Mouse (Mus musculus) kidney, embryonic 15.5 days (tissue): ENCODE data around the gene Ttc25. TPM values are rescaled to one million over a fixed set of nuclear protein-coding genes. Genes with fewer than 3 reads are reported as not detected.
"Not testable (repeated sequence)": the region's sequence is repeated elsewhere in the genome, so short reads cannot be mapped to it uniquely, and the experiment has no call there.

ENCODE experiments used
- ATAC-seq: fragments of 200-750 bp; cut with Nextera tagmentation; replicated peaks from 2 replicates; pipeline ENCODE4 v1.8.0; 2017; ENCODE audit warnings: moderate TSS enrichment; ENCODE audit not compliant: low FRiP score
- H3K27ac ChIP-seq: fragments of 300-500 bp; sonication (generic); 2 replicates; pipeline ENCODE4 v1.5.1; 2015; ENCODE audit warnings: mild to moderate bottlenecking, inconsistent platforms
- H3K27me3 ChIP-seq: fragments of 300-500 bp; sonication (generic); 2 replicates; pipeline ENCODE4 v1.6.1; 2015; ENCODE audit warnings: inconsistent platforms
- H3K36me3 ChIP-seq: fragments of 300-500 bp; sonication (generic); 2 replicates; pipeline ENCODE4 v1.6.1; 2015; ENCODE audit warnings: inconsistent platforms
- H3K4me1 ChIP-seq: fragments of 300-500 bp; sonication (generic); 2 replicates; pipeline ENCODE4 v1.6.1; 2015; ENCODE audit warnings: inconsistent platforms
- H3K4me2 ChIP-seq: fragments of 300-500 bp; sonication (generic); 2 replicates; pipeline ENCODE4 v1.6.1; 2015; ENCODE audit warnings: moderate library complexity, mild to moderate bottlenecking, inconsistent platforms
- H3K4me3 ChIP-seq: fragments of 300-500 bp; sonication (generic); replicated peaks from 2 replicates; pipeline ENCODE4 v1.5.1; 2015; ENCODE audit warnings: mild to moderate bottlenecking, inconsistent platforms
- H3K9ac ChIP-seq: fragments of 300-500 bp; sonication (generic); 2 replicates; pipeline ENCODE4 v1.6.1; 2015; ENCODE audit warnings: mild to moderate bottlenecking, inconsistent platforms
- H3K9me3 ChIP-seq: fragments of 300-500 bp; sonication (generic); replicated peaks from 2 replicates; pipeline ENCODE4 v1.6.1; 2016; ENCODE audit warnings: inconsistent platforms
- WGBS: fragments of 180-500 bp; shearing (Covaris S2); methylation state at CpG from one replicate; pipeline ENCODE4 v1.1.7; 2015; ENCODE audit warnings: mixed read lengths; 5-methylcytosine and 5-hydroxymethylcytosine counted together
- polyA plus RNA-seq: library from polyadenylated mRNA; unstranded; fragments of >200 nt; fragmentation: Nextera tagmentation; extraction: Ambion mirVana; gene quantifications from 2 replicates; pipeline ENCODE4 v1.2.1, GENCODE M21; 2015

Ttc25 gene
- polyA plus RNA-seq, 1 experiment from 2014 or later: 1.1 TPM

GRCm38 (mm10) chr11:100575484-100575855, 30.1 kb downstream of the Ttc25 start:
- H3K4me3 ChIP-seq: peak overlapping the region; percentile 67
- H3K36me3 ChIP-seq: peaks cover 22% of the 10 kb centered on the region
- peaks cover 14% of the 10 kb centered on the region; the same call in 1 of the 2 replicates for H3K27me3 ChIP-seq
- peak overlapping the region; percentile 55 for H3K9ac ChIP-seq
- 0 out of 2 replicates have a peak, but pooled peaks have one; percentile 24 for ATAC-seq
- peak overlapping the region; percentile 78 for H3K4me2 ChIP-seq
- no peaks in the 10 kb centered on the region for H3K9me3 ChIP-seq
- WGBS: 38% methylated on average over 2 of the region's 2 CpGs
- H3K27ac ChIP-seq: peak overlapping the region; percentile 74
- H3K4me1 ChIP-seq: peaks cover 40% of the 10 kb centered on the region

DNA sequence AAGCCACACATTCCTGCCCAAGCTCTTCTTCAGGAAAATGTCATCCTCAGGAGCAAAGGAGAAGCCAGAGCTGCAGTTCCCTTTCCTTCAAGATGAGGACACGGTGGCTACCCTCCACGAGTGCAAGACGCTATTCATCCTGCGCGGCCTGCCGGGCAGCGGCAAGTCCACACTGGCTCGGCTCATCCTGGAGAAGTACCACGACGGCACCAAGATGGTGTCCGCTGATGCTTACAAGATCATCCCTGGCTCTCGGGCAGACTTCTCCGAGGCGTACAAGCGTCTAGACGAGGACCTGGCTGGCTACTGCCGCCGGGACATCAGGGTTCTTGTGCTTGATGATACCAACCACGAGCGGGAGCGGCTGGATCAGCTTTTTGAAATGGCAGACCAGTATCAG, 30.8 kb downstream of the Ttc25 start:
- 74% methylated on average over 21 of the region's 21 CpGs for WGBS
- Histone ChIP-seq H3K4me2 (no peak overlapping the region), H3K27me3 (0 out of 2 replicates have a peak, but pooled peaks cover 7% of the 10 kb centered on the region), H3K9me3 (no peaks in the 10 kb centered on the region), H3K36me3 (peaks cover 30% of the 10 kb centered on the region), H3K4me1 (peaks cover 32% of the 10 kb centered on the region), H3K9ac (no peak overlapping the region), H3K27ac (no peak overlapping the region), H3K4me3 (no peak overlapping the region)
- no peak for ATAC-seq

DNA sequence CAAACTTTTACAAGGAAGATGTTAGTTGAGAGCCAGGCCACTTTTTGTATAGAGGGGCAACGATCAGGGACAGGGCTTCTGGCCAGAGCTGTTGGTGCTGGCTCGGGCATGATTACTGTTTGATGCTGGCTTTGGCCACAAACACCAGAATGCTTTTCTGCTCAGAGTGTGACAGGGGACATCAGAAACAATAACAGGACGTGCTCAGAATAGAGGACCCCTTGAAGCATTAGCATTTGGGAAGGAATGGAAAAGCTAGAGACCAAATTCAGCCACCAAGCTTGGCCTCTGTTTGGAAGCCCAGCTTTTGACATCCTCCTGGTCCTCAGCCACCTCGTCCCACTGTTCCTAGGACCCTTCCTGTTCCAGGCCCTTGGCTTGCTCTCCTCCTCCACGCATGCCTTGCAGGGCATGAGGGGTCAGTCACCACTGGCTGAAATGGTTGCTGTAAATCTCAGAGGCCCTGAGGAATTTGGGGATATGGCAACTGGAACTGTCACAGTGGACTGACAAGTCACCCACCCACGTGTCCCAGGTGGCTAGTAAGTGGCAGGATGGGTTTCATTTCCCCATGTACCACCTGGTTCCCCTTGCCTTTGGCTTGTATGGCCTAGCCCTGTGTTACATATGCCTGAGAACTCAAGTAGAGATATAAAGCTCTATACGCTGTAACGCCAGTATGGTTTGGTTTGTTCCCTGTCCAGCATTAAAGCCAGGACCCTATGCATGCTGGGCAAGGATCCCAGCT, 32.6 kb downstream of the Ttc25 start:
- no peaks in the 10 kb centered on the region for H3K9me3 ChIP-seq
- no peak overlapping the region for H3K27ac ChIP-seq
- peaks cover 47% of the 10 kb centered on the region for H3K36me3 ChIP-seq
- no peak overlapping the region for H3K9ac ChIP-seq
- H3K27me3 ChIP-seq: no peaks in the 10 kb centered on the region
- no peak for ATAC-seq
- peaks cover 25% of the 10 kb centered on the region for H3K4me1 ChIP-seq
- no peak overlapping the region for H3K4me3 ChIP-seq
- H3K4me2 ChIP-seq: no peak overlapping the region
- 59% methylated on average over 8 of the region's 8 CpGs for WGBS

GRCm38 (mm10) chr11:100579116-100579799, 33.9 kb downstream of the Ttc25 start:
- H3K9me3 ChIP-seq: no peaks in the 10 kb centered on the region

GRCm38 (mm10) chr11:100580275-100580674, 34.9 kb downstream of the Ttc25 start:
- Histone ChIP-seq H3K4me1 (peaks cover 21% of the 10 kb centered on the region), H3K27me3 (no peaks in the 10 kb centered on the region), H3K9ac (no peak overlapping the region), H3K4me3 (no peak overlapping the region), H3K4me2 (no peak overlapping the region), H3K27ac (no peak overlapping the region), H3K36me3 (peaks cover 70% of the 10 kb centered on the region), H3K9me3 (no peaks in the 10 kb centered on the region)
- 56% methylated on average over 13 of the region's 13 CpGs for WGBS
- ATAC-seq: peak; percentile 35; the same call in 1 of the 2 replicates

More at GRCm38 (mm10) chr11:100579116-100579799, 33.9 kb downstream of the Ttc25 start:
- no peak for ATAC-seq
- Histone ChIP-seq H3K4me2 (no peak overlapping the region), H3K36me3 (peaks cover 60% of the 10 kb centered on the region), H3K4me3 (no peak overlapping the region), H3K27me3 (no peaks in the 10 kb centered on the region), H3K9ac (no peak overlapping the region), H3K27ac (no peak overlapping the region), H3K4me1 (peaks cover 25% of the 10 kb centered on the region)
- 92% methylated on average over 9 of the region's 9 CpGs for WGBS

GRCm38 (mm10) chr11:100581756-100582155, 36.3 kb downstream of the Ttc25 start:
- Histone ChIP-seq H3K27me3 (no peaks in the 10 kb centered on the region), H3K4me2 (no peak overlapping the region), H3K27ac (0 out of 2 replicates have a peak overlapping the region, but pooled peaks have one; percentile 5), H3K4me1 (peaks cover 13% of the 10 kb centered on the region), H3K9me3 (no peaks in the 10 kb centered on the region), H3K9ac (no peak overlapping the region), H3K4me3 (no peak overlapping the region), H3K36me3 (peaks cover 85% of the 10 kb centered on the region)
- 62% methylated on average over 4 of the region's 4 CpGs for WGBS
- no peak for ATAC-seq

DNA sequence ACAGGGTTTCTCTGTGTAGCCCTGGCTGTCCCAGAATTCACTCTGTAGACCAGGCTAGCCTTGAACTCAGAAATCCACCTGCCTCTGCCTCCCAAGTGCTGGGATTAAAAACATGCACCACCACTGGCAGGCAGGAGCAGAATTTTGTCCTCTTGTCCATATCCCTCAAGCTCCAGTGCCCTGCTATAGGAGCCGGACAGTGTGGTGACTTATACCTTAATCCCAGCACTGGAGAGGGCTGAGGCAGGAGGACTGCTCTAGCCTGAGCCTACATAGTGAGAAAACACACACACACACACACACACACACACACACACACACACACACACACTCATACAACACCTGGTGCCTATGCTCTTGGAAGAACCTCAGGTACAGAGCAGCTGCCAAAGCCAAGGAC, 37.0 kb downstream of the Ttc25 start:
- WGBS: 97% methylated on average over 1 of the region's 1 CpGs
- not testable (repeated sequence) for H3K4me3 ChIP-seq, H3K27me3 ChIP-seq, H3K9me3 ChIP-seq, ATAC-seq, H3K27ac ChIP-seq, H3K4me2 ChIP-seq, H3K9ac ChIP-seq
- Histone ChIP-seq H3K36me3 (peaks cover 91% of the 10 kb centered on the region), H3K4me1 (peaks cover 13% of the 10 kb centered on the region)

- no peak for ATAC-seq
- 81% methylated on average over 2 of the region's 2 CpGs for WGBS
- no peaks in the 10 kb centered on the region for H3K27me3 ChIP-seq
- no peak overlapping the region for H3K4me3 ChIP-seq
- H3K4me2 ChIP-seq: no peak overlapping the region
- H3K36me3 ChIP-seq: peaks cover 96% of the 10 kb centered on the region
- H3K9ac ChIP-seq: no peak overlapping the region
- H3K9me3 ChIP-seq: no peaks in the 10 kb centered on the region
- H3K27ac ChIP-seq: no peak overlapping the region
- peaks cover 12% of the 10 kb centered on the region for H3K4me1 ChIP-seq
Observed at GRCm38 (mm10) chr11:100582836-100583235, 37.4 kb downstream of the Ttc25 start.

DNA sequence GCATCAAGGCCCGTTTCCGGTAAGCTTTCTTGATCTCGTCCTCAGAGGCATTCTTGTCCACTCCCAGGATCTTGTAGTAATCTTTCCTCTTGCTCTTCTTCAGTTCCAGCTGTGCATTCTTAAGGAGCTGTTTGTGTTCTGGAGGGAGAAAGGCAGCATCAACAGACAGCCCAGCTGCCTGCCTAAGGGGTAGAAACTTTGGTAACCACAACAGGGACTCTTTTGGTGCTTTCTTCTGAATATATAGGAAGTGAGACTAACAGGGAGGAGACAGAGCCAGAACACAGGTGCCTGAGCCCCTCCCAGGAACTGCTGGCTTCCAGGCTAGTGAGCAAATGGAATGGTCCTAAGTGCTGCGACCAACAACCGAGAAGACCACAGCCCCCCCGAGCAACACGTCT, 39.2 kb downstream of the Ttc25 start:
- Histone ChIP-seq H3K27ac (no peak overlapping the region), H3K9me3 (no peaks in the 10 kb centered on the region), H3K36me3 (peaks cover 100% of the 10 kb centered on the region), H3K27me3 (no peaks in the 10 kb centered on the region), H3K9ac (no peak overlapping the region), H3K4me3 (no peak overlapping the region), H3K4me2 (no peak overlapping the region), H3K4me1 (no peaks in the 10 kb centered on the region)
- no peak for ATAC-seq
- WGBS: 91% methylated on average over 7 of the region's 7 CpGs

DNA sequence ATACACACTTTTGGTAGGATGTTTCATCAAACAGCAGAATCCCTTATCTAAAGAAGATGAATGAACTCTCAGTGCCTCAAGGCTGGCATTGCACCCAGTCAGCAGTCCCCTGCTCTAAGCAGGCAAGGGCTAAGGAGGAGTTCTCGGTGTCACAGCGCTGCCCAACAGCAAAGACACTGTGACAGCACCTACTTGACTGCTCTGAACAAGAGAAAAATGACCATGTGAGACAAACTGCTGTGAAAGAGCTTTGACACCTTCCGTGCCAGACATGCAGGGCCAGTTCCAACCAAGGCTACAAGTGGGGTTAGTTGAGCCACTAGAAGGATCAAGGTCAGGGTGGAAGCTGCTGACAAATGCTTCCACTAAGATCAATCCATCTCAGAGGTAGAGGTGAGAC, 39.7 kb downstream of the Ttc25 start:
- H3K27ac ChIP-seq: no peak overlapping the region
- H3K9me3 ChIP-seq: no peaks in the 10 kb centered on the region
- H3K4me2 ChIP-seq: no peak overlapping the region
- no peak for ATAC-seq
- no peak overlapping the region for H3K4me3 ChIP-seq
- no peaks in the 10 kb centered on the region for H3K27me3 ChIP-seq
- peaks cover 100% of the 10 kb centered on the region for H3K36me3 ChIP-seq
- WGBS: 92% methylated on average over 3 of the region's 3 CpGs
- H3K9ac ChIP-seq: no peak overlapping the region
- no peaks in the 10 kb centered on the region for H3K4me1 ChIP-seq

- Histone ChIP-seq H3K9ac (no peak overlapping the region), H3K4me3 (no peak overlapping the region), H3K9me3 (no peaks in the 10 kb centered on the region), H3K4me2 (no peak overlapping the region), H3K4me1 (no peaks in the 10 kb centered on the region), H3K27ac (no peak overlapping the region), H3K27me3 (no peaks in the 10 kb centered on the region), H3K36me3 (peaks cover 100% of the 10 kb centered on the region)
- 94% methylated on average over 2 of the region's 2 CpGs for WGBS
- ATAC-seq: no peak
Observed at GRCm38 (mm10) chr11:100588462-100588861, 43.1 kb downstream of the Ttc25 start.

- Histone ChIP-seq H3K4me2 (no peak overlapping the region), H3K9me3 (no peaks in the 10 kb centered on the region), H3K27me3 (no peaks in the 10 kb centered on the region), H3K27ac (no peak overlapping the region), H3K36me3 (peaks cover 99% of the 10 kb centered on the region), H3K9ac (no peak overlapping the region), H3K4me1 (no peaks in the 10 kb centered on the region), H3K4me3 (no peak overlapping the region)
- no peak for ATAC-seq
- 86% methylated on average over 11 of the region's 11 CpGs for WGBS
Observed at GRCm38 (mm10) chr11:100592346-100593046, 47.1 kb downstream of the Ttc25 start.
